Mouse (Mus musculus) heart, embryonic 11.5 days (tissue): ENCODE results near the gene Apbb1. TPM values are rescaled to one million over a fixed set of nuclear protein-coding genes. Genes with fewer than 3 reads are reported as not detected.
A peak's percentile ranks its signal among the peaks of the same experiment; 100 is the strongest.

Experiments used
- ATAC-seq: fragments of 200-750 bp; cut with Nextera tagmentation; replicated peaks from 2 replicates; pipeline ENCODE4 v1.8.0; 2017; ENCODE audit warnings: moderate library complexity; ENCODE audit not compliant: insufficient number of reproducible peaks, low FRiP score, low TSS enrichment
- H3K27ac ChIP-seq: fragments of 300-500 bp; sonication (generic); 2 replicates; pipeline ENCODE4 v1.5.1; 2014; ENCODE audit warnings: mild to moderate bottlenecking, low read depth, low read length
- H3K27me3 ChIP-seq: fragments of 300-500 bp; sonication (generic); 2 replicates; pipeline ENCODE4 v1.6.1; 2014; ENCODE audit warnings: mild to moderate bottlenecking, low read length, mixed read lengths; ENCODE audit not compliant: control insufficient read depth, insufficient read depth
- H3K36me3 ChIP-seq: fragments of 300-500 bp; sonication (generic); 2 replicates; pipeline ENCODE4 v1.6.1; 2014; ENCODE audit warnings: mild to moderate bottlenecking, low read length, moderate library complexity, mixed read lengths; ENCODE audit not compliant: control insufficient read depth, insufficient read depth
- H3K4me1 ChIP-seq: fragments of 300-500 bp; sonication (generic); 2 replicates; pipeline ENCODE4 v1.6.1; 2014; ENCODE audit warnings: low read length; ENCODE audit not compliant: control insufficient read depth, insufficient read depth
- H3K4me2 ChIP-seq: fragments of 300-500 bp; sonication (generic); 2 replicates; pipeline ENCODE4 v1.6.1; 2014; ENCODE audit warnings: mild to moderate bottlenecking, moderate library complexity
- H3K4me3 ChIP-seq: fragments of 300-500 bp; sonication (generic); 2 replicates; pipeline ENCODE4 v1.5.1; 2014; ENCODE audit warnings: low read depth, low read length
- H3K9ac ChIP-seq: fragments of 300-500 bp; sonication (generic); 2 replicates; pipeline ENCODE4 v1.6.1; 2014; ENCODE audit warnings: mild to moderate bottlenecking, low read depth, low read length, moderate library complexity
- H3K9me3 ChIP-seq: fragments of 300-500 bp; sonication (generic); replicated peaks from 2 replicates; pipeline ENCODE4 v1.6.1; 2016; ENCODE audit warnings: low read length; ENCODE audit not compliant: control insufficient read depth
- WGBS: fragments of 180-500 bp; shearing (Covaris S2); extraction: QIAGEN DNeasy Blood & Tissue Kit; methylation state at CpG from one replicate; pipeline ENCODE4 v1.1.7; 2014; ENCODE audit not compliant: insufficient replicate concordance; 5-methylcytosine and 5-hydroxymethylcytosine counted together
- polyA plus RNA-seq: library from polyadenylated mRNA; unstranded; fragments of >200 nt; fragmentation: Nextera tagmentation; extraction: Ambion mirVana; gene quantifications from 2 replicates; pipeline ENCODE4 v1.2.1, GENCODE M21; 2014

Apbb1 gene
- polyA plus RNA-seq = 43.5 and 49.7 TPM in 2 replicates

GRCm38 (mm10) chr7:105581094-105581703, at the start of gene Apbb1:
Gene Apbb1, minus strand, starts transcription at chr7:105581653.
- H3K9ac ChIP-seq = peak within 1 kb of the TSS; percentile 68
- no peaks in the 10 kb centered on the region for H3K9me3 ChIP-seq
- H3K4me2 ChIP-seq = peak within 1 kb of the TSS; percentile 76
- H3K36me3 ChIP-seq = no peaks in the 10 kb centered on the region
- H3K4me1 ChIP-seq = no peaks in the 10 kb centered on the region; the same call in 1 of the 2 replicates
- peak; percentile 89 for ATAC-seq
- under 1% methylated on average over 52 of the region's 54 CpGs for WGBS
- H3K27ac ChIP-seq = peak within 1 kb of the TSS; percentile 58
- peak within 1 kb of the TSS; percentile 60 for H3K4me3 ChIP-seq
- no peaks in the 10 kb centered on the region for H3K27me3 ChIP-seq

- peak; percentile 24; the same call in 1 of the 2 replicates for ATAC-seq
These were observed 47.2 kb upstream of the Apbb1 start for GRCm38 (mm10) chr7:105628633-105629032.

GRCm38 (mm10) chr7:105625397-105625796, 43.9 kb upstream of the Apbb1 start:
- H3K4me2 ChIP-seq = no peak overlapping the region
- no peak overlapping the region for H3K4me3 ChIP-seq
- H3K27me3 ChIP-seq = no peaks in the 10 kb centered on the region
- H3K36me3 ChIP-seq = peaks cover 6% of the 10 kb centered on the region; the same call in 1 of the 2 replicates
- H3K4me1 ChIP-seq = peaks cover 20% of the 10 kb centered on the region
- ATAC-seq = 0 out of 2 replicates have a peak, but pooled peaks have one; percentile 2
- H3K27ac ChIP-seq = no peak overlapping the region
- H3K9me3 ChIP-seq = no peaks in the 10 kb centered on the region
- no peak overlapping the region for H3K9ac ChIP-seq
- WGBS = 70% methylated on average over 6 of the region's 6 CpGs

More at GRCm38 (mm10) chr7:105628633-105629032, 47.2 kb upstream of the Apbb1 start:
- Histone ChIP-seq H3K27me3 (no peaks in the 10 kb centered on the region), H3K9me3 (no peaks in the 10 kb centered on the region), H3K4me3 (no peak overlapping the region), H3K4me2 (no peak overlapping the region; the same call in 1 of the 2 replicates), H3K36me3 (peaks cover 3% of the 10 kb centered on the region; the same call in 1 of the 2 replicates), H3K27ac (peak overlapping the region; percentile 7; the same call in 1 of the 2 replicates), H3K4me1 (peaks cover 27% of the 10 kb centered on the region), H3K9ac (no peak overlapping the region)
- 20% methylated on average over 3 of the region's 3 CpGs for WGBS

GRCm38 (mm10) chr7:105621646-105622292, 40.3 kb upstream of the Apbb1 start:
- Histone ChIP-seq H3K4me2 (no peak overlapping the region), H3K27ac (no peak overlapping the region), H3K27me3 (no peaks in the 10 kb centered on the region), H3K4me3 (no peak overlapping the region), H3K4me1 (peaks cover 4% of the 10 kb centered on the region; the same call in 1 of the 2 replicates), H3K36me3 (peaks cover 26% of the 10 kb centered on the region), H3K9ac (no peak overlapping the region), H3K9me3 (no peaks in the 10 kb centered on the region)
- ATAC-seq = no peak
- 58% methylated on average over 8 of the region's 8 CpGs for WGBS

- H3K9ac ChIP-seq = no peak overlapping the region
- no peaks in the 10 kb centered on the region for H3K9me3 ChIP-seq
- peaks cover 4% of the 10 kb centered on the region; the same call in 1 of the 2 replicates for H3K4me1 ChIP-seq
- no peak overlapping the region for H3K4me2 ChIP-seq
- no peak overlapping the region for H3K27ac ChIP-seq
- WGBS = 57% methylated on average over 4 of the region's 4 CpGs
- no peak for ATAC-seq
- H3K36me3 ChIP-seq = peaks cover 29% of the 10 kb centered on the region
- H3K27me3 ChIP-seq = no peaks in the 10 kb centered on the region
- no peak overlapping the region for H3K4me3 ChIP-seq
These were observed 39.6 kb upstream of the Apbb1 start for GRCm38 (mm10) chr7:105621053-105621452.

- H3K4me1 ChIP-seq = 0 out of 2 replicates have a peak, but pooled peaks cover 4% of the 10 kb centered on the region
- H3K4me2 ChIP-seq = no peak overlapping the region
- H3K27ac ChIP-seq = no peak overlapping the region
- peaks cover 25% of the 10 kb centered on the region for H3K36me3 ChIP-seq
- no peak for ATAC-seq
- no peak overlapping the region for H3K4me3 ChIP-seq
- H3K27me3 ChIP-seq = no peaks in the 10 kb centered on the region
- 78% methylated on average over 3 of the region's 3 CpGs for WGBS
- no peak overlapping the region for H3K9ac ChIP-seq
- no peaks in the 10 kb centered on the region for H3K9me3 ChIP-seq
These were observed 38.2 kb upstream of the Apbb1 start for GRCm38 (mm10) chr7:105619701-105620100.

GRCm38 (mm10) chr7:105617810-105618209, 36.4 kb upstream of the Apbb1 start:
- H3K27ac ChIP-seq = no peak overlapping the region
- WGBS = 93% methylated on average over 22 of the region's 22 CpGs
- no peak for ATAC-seq
- no peaks in the 10 kb centered on the region for H3K27me3 ChIP-seq
- no peak overlapping the region for H3K4me3 ChIP-seq
- no peak overlapping the region for H3K4me2 ChIP-seq
- H3K9ac ChIP-seq = no peak overlapping the region
- H3K36me3 ChIP-seq = peaks cover 34% of the 10 kb centered on the region
- 0 out of 2 replicates have a peak, but pooled peaks cover 4% of the 10 kb centered on the region for H3K4me1 ChIP-seq
- H3K9me3 ChIP-seq = no peaks in the 10 kb centered on the region

GRCm38 (mm10) chr7:105616561-105616960, 35.1 kb upstream of the Apbb1 start:
- H3K9me3 ChIP-seq = no peaks in the 10 kb centered on the region
- ATAC-seq = no peak
- H3K27ac ChIP-seq = no peak overlapping the region
- no peak overlapping the region for H3K4me3 ChIP-seq
- H3K27me3 ChIP-seq = no peaks in the 10 kb centered on the region
- H3K4me2 ChIP-seq = no peak overlapping the region
- no peak overlapping the region for H3K9ac ChIP-seq
- H3K4me1 ChIP-seq = 0 out of 2 replicates have a peak, but pooled peaks cover 4% of the 10 kb centered on the region
- peaks cover 41% of the 10 kb centered on the region for H3K36me3 ChIP-seq
- WGBS = 70% methylated on average over 6 of the region's 6 CpGs
